Mouse (Mus musculus): ENCODE data around the gene Slbp. TPM values are rescaled to one million over a fixed set of nuclear protein-coding genes. Genes with fewer than 3 reads are reported as not detected.

Gene Slbp
- polyA plus RNA-seq, 1 experiment = 87.4 TPM

- Histone ChIP-seq H3K4me3 (ENCODE audit: control insufficient read depth, insufficient read depth, low read length) (no peak overlapping the region), H3K36me3 (ENCODE audit: control insufficient read depth, insufficient read depth, low read length) (peaks cover 17% of the 10 kb centered on the region), H3K27ac (ENCODE audit: control insufficient read depth, insufficient read depth, low read length) (no peak overlapping the region), H3K4me1 (replicated peaks; ENCODE audit: control insufficient read depth, insufficient read depth, low read length) (peaks cover 4% of the 10 kb centered on the region), H3K27me3 (ENCODE audit: control insufficient read depth, insufficient read depth, low read length) (no peaks in the 10 kb centered on the region)
- no peak for DNase-seq
- TF ChIP-seq POLR2A (IDR thresholded peaks at IDR 0.05; ENCODE audit: control insufficient read depth, extremely low read depth, insufficient read depth, low read length, poor library complexity) (no peak), CTCF (IDR thresholded peaks at IDR 0.05; ENCODE audit: borderline replicate concordance, control insufficient read depth, extremely low read depth, insufficient read depth, low read length, poor library complexity) (no peak)
- 92% methylated on average over 3 of the region's 3 CpGs for WGBS
These were observed 17.0 kb downstream of the Slbp start for GRCm38 (mm10) chr5:33635361-33635760.

DNA sequence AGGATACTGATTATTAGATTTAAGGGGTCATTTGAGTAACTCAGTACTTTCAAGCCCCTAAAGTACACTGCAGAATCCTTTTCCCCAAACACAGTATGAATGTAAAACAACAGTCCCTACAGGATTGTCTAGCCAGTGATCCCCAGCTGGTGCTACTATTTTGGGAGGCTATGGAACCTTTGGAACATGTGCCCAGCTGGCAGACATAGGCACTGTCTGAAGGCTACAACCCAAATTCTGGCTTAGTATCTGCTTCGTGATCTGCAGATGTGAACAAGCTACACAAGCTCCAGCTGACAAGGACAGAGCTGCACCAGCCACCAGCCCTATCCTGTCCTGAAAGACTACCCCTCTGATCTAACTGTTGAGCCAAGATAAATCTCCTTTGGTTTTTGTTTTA is 19.8 kb downstream of the Slbp start:
- DNase-seq = no peak
- Histone ChIP-seq H3K4me1 (replicated peaks; ENCODE audit: control insufficient read depth, insufficient read depth, low read length) (peaks cover 13% of the 10 kb centered on the region), H3K36me3 (ENCODE audit: control insufficient read depth, insufficient read depth, low read length) (0 out of 2 replicates have a peak, but pooled peaks cover 4% of the 10 kb centered on the region), H3K4me3 (ENCODE audit: control insufficient read depth, insufficient read depth, low read length) (no peak overlapping the region), H3K27me3 (ENCODE audit: control insufficient read depth, insufficient read depth, low read length) (no peaks in the 10 kb centered on the region), H3K27ac (ENCODE audit: control insufficient read depth, insufficient read depth, low read length) (no peak overlapping the region)
- 97% methylated on average over 1 of the region's 1 CpGs for WGBS
- no peak for TF ChIP-seq CTCF (IDR thresholded peaks at IDR 0.05; ENCODE audit: borderline replicate concordance, control insufficient read depth, extremely low read depth, insufficient read depth, low read length, poor library complexity)
- no peak for TF ChIP-seq POLR2A (IDR thresholded peaks at IDR 0.05; ENCODE audit: control insufficient read depth, extremely low read depth, insufficient read depth, low read length, poor library complexity)

GRCm38 (mm10) chr5:33630615-33631014 is 21.8 kb downstream of the Slbp start:
- no peak for TF ChIP-seq CTCF (IDR thresholded peaks at IDR 0.05; ENCODE audit: borderline replicate concordance, control insufficient read depth, extremely low read depth, insufficient read depth, low read length, poor library complexity)
- TF ChIP-seq POLR2A (IDR thresholded peaks at IDR 0.05; ENCODE audit: control insufficient read depth, extremely low read depth, insufficient read depth, low read length, poor library complexity) = no peak
- WGBS = 62% methylated on average over 4 of the region's 4 CpGs
- no peak for DNase-seq

GRCm38 (mm10) chr5:33630061-33630460 is 22.3 kb downstream of the Slbp start:
- 4% methylated on average over 9 of the region's 9 CpGs for WGBS

More at GRCm38 (mm10) chr5:33630615-33631014, 21.8 kb downstream of the Slbp start:
- Histone ChIP-seq H3K36me3 (ENCODE audit: control insufficient read depth, insufficient read depth, low read length) (no peaks in the 10 kb centered on the region), H3K27me3 (ENCODE audit: control insufficient read depth, insufficient read depth, low read length) (no peaks in the 10 kb centered on the region), H3K4me3 (ENCODE audit: control insufficient read depth, insufficient read depth, low read length) (no peak overlapping the region), H3K4me1 (replicated peaks; ENCODE audit: control insufficient read depth, insufficient read depth, low read length) (peaks cover 13% of the 10 kb centered on the region), H3K27ac (ENCODE audit: control insufficient read depth, insufficient read depth, low read length) (peak overlapping the region; percentile 26; the same call in 1 of the 2 replicates)

DNA sequence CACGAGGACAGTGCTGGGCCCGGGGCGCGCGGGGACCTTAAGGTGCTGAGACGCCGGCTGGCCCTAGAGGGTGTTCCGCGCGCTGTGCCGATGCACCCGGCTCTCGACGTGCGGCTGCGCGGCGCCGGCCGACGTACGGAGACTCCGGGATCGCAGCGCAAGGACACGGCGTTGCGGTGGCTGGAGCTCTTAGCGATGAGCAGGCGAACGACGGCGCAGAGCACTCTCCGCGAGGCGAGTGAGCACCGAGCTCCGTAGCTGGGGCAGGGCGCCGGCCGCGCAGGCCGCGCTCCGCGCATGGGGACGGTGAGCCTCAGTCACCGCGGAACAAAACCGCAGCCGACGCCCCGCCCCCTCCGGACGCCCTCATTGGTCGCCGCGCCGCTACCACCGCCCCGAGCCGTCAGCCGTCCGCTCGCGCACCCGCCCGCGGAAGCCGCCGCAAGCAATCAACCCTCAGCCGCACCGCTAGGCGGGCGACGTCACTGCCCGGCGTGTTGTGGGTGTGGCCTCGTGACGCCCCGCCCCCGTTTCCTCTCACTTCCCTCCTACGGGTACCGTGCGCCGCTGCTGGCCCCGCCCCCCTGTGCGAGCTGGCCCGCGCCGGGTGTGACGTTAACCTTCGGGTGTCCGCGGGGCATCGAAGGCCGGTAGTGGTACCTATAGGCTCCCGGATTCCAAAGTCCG is 22.9 kb downstream of the Slbp start, which contains the start of the genes Fam53a and Gm9903:
Fam53a (minus strand) TSS at position 335 of the 687 bp plus-strand sequence.
Gm9903 (plus strand) TSS at position 625 of the 687 bp plus-strand sequence.
- TF ChIP-seq POLR2A (IDR thresholded peaks at IDR 0.05; ENCODE audit: control insufficient read depth, extremely low read depth, insufficient read depth, low read length, poor library complexity) (peak; percentile 99), CTCF (IDR thresholded peaks at IDR 0.05; ENCODE audit: borderline replicate concordance, control insufficient read depth, extremely low read depth, insufficient read depth, low read length, poor library complexity) (peak; percentile 68; the same call in 1 of the 2 replicates)
- H3K36me3 ChIP-seq (ENCODE audit: control insufficient read depth, insufficient read depth, low read length) = no peaks in the 10 kb centered on the region
- DNase-seq = peak; percentile 100
- WGBS = under 1% methylated on average over 99 of the region's 99 CpGs
- H3K4me1 ChIP-seq (replicated peaks; ENCODE audit: control insufficient read depth, insufficient read depth, low read length) = peaks cover 13% of the 10 kb centered on the region
- H3K27me3 ChIP-seq (ENCODE audit: control insufficient read depth, insufficient read depth, low read length) = no peaks in the 10 kb centered on the region
- H3K4me3 ChIP-seq (ENCODE audit: control insufficient read depth, insufficient read depth, low read length) = peak within 1 kb of the TSS; percentile 61
- peak within 1 kb of the TSS; percentile 91 for H3K27ac ChIP-seq (ENCODE audit: control insufficient read depth, insufficient read depth, low read length)

More at GRCm38 (mm10) chr5:33630061-33630460, 22.3 kb downstream of the Slbp start:
- Histone ChIP-seq H3K27me3 (ENCODE audit: control insufficient read depth, insufficient read depth, low read length) (no peaks in the 10 kb centered on the region), H3K27ac (ENCODE audit: control insufficient read depth, insufficient read depth, low read length) (peak overlapping the region; percentile 26; the same call in 1 of the 2 replicates), H3K4me3 (ENCODE audit: control insufficient read depth, insufficient read depth, low read length) (peak overlapping the region; percentile 44), H3K4me1 (replicated peaks; ENCODE audit: control insufficient read depth, insufficient read depth, low read length) (peaks cover 13% of the 10 kb centered on the region), H3K36me3 (ENCODE audit: control insufficient read depth, insufficient read depth, low read length) (no peaks in the 10 kb centered on the region)
- TF ChIP-seq POLR2A (IDR thresholded peaks at IDR 0.05; ENCODE audit: control insufficient read depth, extremely low read depth, insufficient read depth, low read length, poor library complexity) (no peak), CTCF (IDR thresholded peaks at IDR 0.05; ENCODE audit: borderline replicate concordance, control insufficient read depth, extremely low read depth, insufficient read depth, low read length, poor library complexity) (no peak)
- peak; percentile 49 for DNase-seq

DNA sequence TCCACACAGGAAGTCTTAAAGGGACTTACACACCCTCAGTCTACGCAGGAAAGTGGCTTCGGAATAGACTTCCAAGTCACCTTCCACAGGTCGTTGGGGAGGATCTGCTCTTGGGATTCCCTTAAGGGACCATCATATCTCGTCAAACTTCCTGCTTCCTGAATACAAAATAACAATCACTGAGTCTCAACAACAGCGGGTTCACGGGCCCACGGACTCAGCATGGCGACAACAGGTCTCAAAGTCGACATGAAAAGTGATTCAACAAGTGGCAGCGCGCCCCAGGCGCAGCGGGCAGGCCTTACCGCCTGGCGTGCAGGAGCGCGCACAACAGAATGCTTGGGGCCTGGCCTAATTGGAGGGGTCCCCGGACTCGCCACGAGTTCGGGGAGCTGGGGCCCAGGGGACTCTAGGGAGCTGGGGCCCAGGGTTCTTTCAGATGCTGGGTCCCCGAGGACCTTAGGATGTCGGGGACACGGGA is 23.5 kb downstream of the Slbp start:
- peak; percentile 68 for DNase-seq
- Histone ChIP-seq H3K27me3 (ENCODE audit: control insufficient read depth, insufficient read depth, low read length) (no peaks in the 10 kb centered on the region), H3K4me3 (ENCODE audit: control insufficient read depth, insufficient read depth, low read length) (peak overlapping the region; percentile 61), H3K4me1 (replicated peaks; ENCODE audit: control insufficient read depth, insufficient read depth, low read length) (peaks cover 13% of the 10 kb centered on the region), H3K36me3 (ENCODE audit: control insufficient read depth, insufficient read depth, low read length) (no peaks in the 10 kb centered on the region), H3K27ac (ENCODE audit: control insufficient read depth, insufficient read depth, low read length) (peak overlapping the region; percentile 91)
- WGBS = under 1% methylated on average over 24 of the region's 24 CpGs
- no peak for TF ChIP-seq CTCF (IDR thresholded peaks at IDR 0.05; ENCODE audit: borderline replicate concordance, control insufficient read depth, extremely low read depth, insufficient read depth, low read length, poor library complexity)
- TF ChIP-seq POLR2A (IDR thresholded peaks at IDR 0.05; ENCODE audit: control insufficient read depth, extremely low read depth, insufficient read depth, low read length, poor library complexity) = no peak
